Mouse (Mus musculus) megakaryocyte, embryonic 14.5 days (primary cell): Measurements from ENCODE around the gene Fignl1. TPM values are rescaled to one million over a fixed set of nuclear protein-coding genes. Genes with fewer than 3 reads are reported as not detected.

Experiments used
- H3K27me3 ChIP-seq: replicated peaks from 2 replicates; pipeline ENCODE3; 2012; ENCODE audit warnings: inconsistent platforms
- H3K36me3 ChIP-seq: replicated peaks from 2 replicates; pipeline ENCODE3; 2012; ENCODE audit warnings: low read length, inconsistent platforms, mixed read lengths
- H3K4me1 ChIP-seq: 2 replicates; pipeline ENCODE4 v1.6.1; 2012; ENCODE audit warnings: inconsistent platforms
- H3K4me3 ChIP-seq: replicated peaks from 2 replicates; pipeline ENCODE3; 2012; ENCODE audit warnings: moderate library complexity, mild to moderate bottlenecking, inconsistent platforms
- H3K9me3 ChIP-seq: 2 replicates; pipeline ENCODE4 v1.6.1; 2012; ENCODE audit warnings: inconsistent platforms
- FLI1 ChIP-seq: IDR thresholded peaks from 2 replicates; pipeline ENCODE4 v1.6.1; 2012; ENCODE audit warnings: low read length, inconsistent platforms, mixed read lengths
- GATA1 ChIP-seq: IDR thresholded peaks from 3 replicates; pipeline ENCODE4 v1.6.1; 2012; ENCODE audit warnings: mixed read lengths, low read length, inconsistent platforms, borderline replicate concordance
- polyA plus RNA-seq: library from polyadenylated mRNA; stranded (reverse); fragments of >175 nt; gene quantifications from 2 replicates; pipeline ENCODE4 v1.2.3, GENCODE M21; 2012; ENCODE audit warnings: low replicate concordance; ENCODE audit not compliant: insufficient read depth

The Fignl1 gene
- polyA plus RNA-seq, 1 experiment = 0.17 TPM

DNA sequence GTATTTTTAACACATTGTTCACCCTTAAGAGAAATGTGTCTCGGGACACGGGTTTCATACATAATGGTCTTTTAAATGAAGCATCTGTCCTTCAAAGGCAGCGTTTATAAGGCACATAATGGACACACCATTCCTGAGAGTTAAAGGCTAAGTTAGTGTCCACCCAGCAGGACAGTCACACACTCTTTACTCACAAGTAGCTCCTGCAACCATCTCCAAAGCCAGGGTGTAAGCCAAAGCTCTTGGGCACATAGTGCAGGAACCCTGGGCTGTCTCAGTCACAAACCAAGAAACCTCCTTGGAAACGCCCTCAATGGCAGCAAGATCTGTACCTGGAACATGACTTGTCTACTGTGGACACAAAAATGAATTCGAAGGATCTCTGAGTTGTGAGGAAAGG, 55.9 kb downstream of the Fignl1 start:
- Histone ChIP-seq H3K4me3 (no peak overlapping the region), H3K27me3 (no peaks in the 10 kb centered on the region), H3K9me3 (no peaks in the 10 kb centered on the region), H3K4me1 (no peaks in the 10 kb centered on the region; the same call in 1 of the 2 replicates), H3K36me3 (peaks cover 83% of the 10 kb centered on the region)
- TF ChIP-seq FLI1 (no peak), GATA1 (no peak)

DNA sequence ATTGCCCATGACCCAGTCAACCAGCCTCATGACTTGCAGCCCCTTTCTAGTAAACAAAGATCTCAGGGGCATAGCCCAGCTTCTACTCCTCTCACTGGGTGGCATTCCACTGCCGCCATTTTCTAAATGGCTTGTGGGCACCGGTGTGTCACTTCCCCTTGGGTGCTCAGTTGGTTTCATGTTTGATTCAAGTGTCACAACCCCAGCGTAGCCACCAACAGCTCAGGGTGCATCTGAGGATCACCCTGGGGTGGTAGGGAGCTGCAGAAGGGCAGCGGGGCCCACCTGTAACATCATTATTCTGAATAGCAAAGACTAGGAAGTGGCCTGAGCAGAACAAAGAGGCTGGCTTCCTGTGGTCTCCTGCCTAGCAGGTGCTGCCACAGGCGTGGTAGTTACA, 57.7 kb downstream of the Fignl1 start:
- no peaks in the 10 kb centered on the region; the same call in 1 of the 2 replicates for H3K4me1 ChIP-seq
- TF ChIP-seq GATA1 (no peak), FLI1 (no peak)
- no peaks in the 10 kb centered on the region for H3K27me3 ChIP-seq
- peaks cover 91% of the 10 kb centered on the region for H3K36me3 ChIP-seq
- no peaks in the 10 kb centered on the region for H3K9me3 ChIP-seq
- H3K4me3 ChIP-seq = no peak overlapping the region

DNA sequence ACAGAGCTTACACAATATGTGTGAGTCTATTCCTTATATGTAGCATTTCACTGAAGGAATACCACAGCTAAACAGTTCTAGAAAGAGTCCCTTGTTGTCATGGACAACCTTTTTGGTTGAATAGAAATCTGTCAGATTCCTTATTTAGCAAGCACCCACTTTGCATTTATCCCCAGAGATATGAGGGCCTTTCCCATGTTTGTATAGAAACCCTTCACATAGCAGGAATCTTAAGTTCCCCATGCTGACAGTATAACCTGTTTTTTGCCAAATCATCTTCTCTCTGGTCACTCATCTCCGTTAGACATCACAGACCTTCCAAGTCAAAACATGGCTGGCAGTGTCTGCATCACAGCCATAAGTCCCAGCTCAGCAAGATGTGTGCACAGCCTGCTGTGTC, 64.5 kb downstream of the Fignl1 start:
- Histone ChIP-seq H3K4me3 (no peak overlapping the region), H3K27me3 (no peaks in the 10 kb centered on the region), H3K9me3 (no peaks in the 10 kb centered on the region), H3K4me1 (peaks cover 24% of the 10 kb centered on the region), H3K36me3 (peaks cover 34% of the 10 kb centered on the region)
- TF ChIP-seq GATA1 (no peak), FLI1 (no peak)

DNA sequence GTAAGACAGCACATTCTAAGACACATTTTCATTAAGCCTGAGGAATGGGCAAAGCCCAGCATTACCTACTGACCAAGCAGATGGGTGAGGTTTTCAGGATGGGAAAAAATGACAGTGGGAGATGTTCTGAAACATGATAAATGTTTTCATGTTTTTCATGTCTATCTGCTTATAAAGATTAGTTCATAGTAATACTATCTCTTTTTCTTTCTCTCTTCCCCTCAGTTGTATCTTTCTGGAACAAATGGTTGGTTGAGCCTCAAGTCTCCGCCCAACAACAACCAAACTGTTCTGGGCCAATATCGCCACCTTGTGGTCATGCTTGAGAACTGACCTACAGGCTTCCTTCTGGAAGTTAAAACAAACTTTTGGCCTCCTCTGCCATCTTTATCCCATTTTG, 66.1 kb downstream of the Fignl1 start:
- TF ChIP-seq GATA1 (no peak), FLI1 (no peak)
- no peaks in the 10 kb centered on the region for H3K9me3 ChIP-seq
- H3K4me3 ChIP-seq = no peak overlapping the region
- H3K4me1 ChIP-seq = peaks cover 24% of the 10 kb centered on the region
- no peaks in the 10 kb centered on the region for H3K27me3 ChIP-seq
- H3K36me3 ChIP-seq = peaks cover 21% of the 10 kb centered on the region

DNA sequence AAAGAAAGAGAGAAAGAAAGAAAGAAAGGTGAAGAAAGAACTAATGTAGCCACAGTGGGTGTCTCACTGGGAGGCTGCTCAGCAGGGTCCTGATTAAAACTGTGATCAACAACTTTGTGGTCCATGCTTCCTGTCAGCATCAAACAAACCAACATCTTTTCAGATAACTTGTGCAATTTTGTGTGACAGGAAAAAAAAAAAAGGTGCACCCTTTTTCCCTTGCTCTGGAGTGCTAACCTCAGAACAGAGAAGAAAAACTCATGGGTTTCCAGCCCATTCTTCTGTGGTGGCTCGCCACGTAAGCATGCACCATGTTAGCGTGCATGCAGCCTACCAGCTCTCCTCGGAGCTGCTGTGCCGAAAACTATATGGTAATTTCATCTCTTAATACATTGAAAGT, 67.2 kb downstream of the Fignl1 start:
- no peak overlapping the region for H3K4me3 ChIP-seq
- TF ChIP-seq GATA1 (no peak), FLI1 (no peak)
- H3K4me1 ChIP-seq = peaks cover 28% of the 10 kb centered on the region
- H3K27me3 ChIP-seq = no peaks in the 10 kb centered on the region
- H3K36me3 ChIP-seq = peaks cover 15% of the 10 kb centered on the region
- no peaks in the 10 kb centered on the region for H3K9me3 ChIP-seq

DNA sequence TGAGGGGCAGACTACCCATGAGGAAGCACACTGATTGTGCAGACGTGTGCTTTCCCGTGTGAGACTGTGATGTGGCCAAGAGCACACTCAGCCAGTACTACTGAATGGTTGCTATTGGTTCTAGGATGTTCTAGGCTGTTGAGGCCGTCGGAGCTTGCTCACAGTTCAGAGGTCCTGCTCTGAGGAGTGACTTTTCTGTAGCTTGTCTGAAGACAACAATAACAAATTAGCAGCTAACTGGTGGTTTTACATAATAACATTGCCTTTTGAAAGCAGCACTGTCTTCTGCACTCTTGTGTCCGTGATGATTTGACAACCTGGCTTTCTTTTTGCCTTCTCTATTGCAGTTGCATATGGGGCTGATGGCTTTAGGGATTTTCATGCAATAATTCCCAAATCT, 68.2 kb downstream of the Fignl1 start:
- Histone ChIP-seq H3K4me3 (no peak overlapping the region), H3K27me3 (no peaks in the 10 kb centered on the region), H3K36me3 (peaks cover 21% of the 10 kb centered on the region), H3K4me1 (peaks cover 36% of the 10 kb centered on the region), H3K9me3 (no peaks in the 10 kb centered on the region)
- TF ChIP-seq FLI1 (no peak), GATA1 (no peak)

DNA sequence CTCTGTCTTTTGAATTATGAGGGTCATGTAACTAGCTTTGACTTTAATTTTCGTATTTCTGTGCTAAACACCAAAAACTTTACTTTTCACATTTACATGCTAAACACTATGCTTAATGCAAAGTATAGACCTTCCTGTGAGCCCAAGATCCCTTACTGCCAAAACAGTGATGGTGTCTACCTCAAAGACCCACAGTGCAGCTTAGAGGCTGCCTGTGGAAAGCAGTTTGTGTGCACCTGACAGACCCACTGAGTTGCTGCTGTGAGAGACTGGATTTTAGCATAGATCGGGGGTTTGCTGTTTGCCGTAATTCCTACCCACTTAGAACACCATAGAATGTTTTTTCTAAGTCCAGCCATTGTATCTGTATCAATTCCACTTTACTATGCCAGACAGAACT, 69.7 kb downstream of the Fignl1 start:
- no peaks in the 10 kb centered on the region for H3K27me3 ChIP-seq
- no peak overlapping the region for H3K4me3 ChIP-seq
- peaks cover 49% of the 10 kb centered on the region for H3K4me1 ChIP-seq
- no peaks in the 10 kb centered on the region for H3K9me3 ChIP-seq
- H3K36me3 ChIP-seq = peaks cover 23% of the 10 kb centered on the region
- TF ChIP-seq FLI1 = no peak
- TF ChIP-seq GATA1 = no peak

DNA sequence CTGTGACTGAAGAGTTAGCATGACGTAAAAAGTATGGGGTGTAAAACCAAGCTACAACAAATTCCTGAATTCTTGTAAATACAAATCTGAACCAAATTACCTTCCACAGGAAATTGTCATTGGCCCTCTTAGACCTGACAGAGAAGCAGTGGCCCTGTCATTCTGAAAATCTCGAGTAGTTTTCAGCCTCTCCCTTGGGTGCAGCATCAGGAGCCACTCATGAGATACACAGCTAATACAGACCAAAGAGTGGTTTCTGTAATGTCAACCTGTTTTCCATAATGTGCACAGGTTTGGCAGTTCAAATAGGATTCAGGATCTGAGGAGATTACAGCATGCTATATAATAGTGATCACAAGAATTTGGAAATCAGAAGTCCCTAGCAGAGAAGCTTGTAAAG, 71.2 kb downstream of the Fignl1 start:
- no peak for TF ChIP-seq GATA1
- no peak for TF ChIP-seq FLI1
- no peaks in the 10 kb centered on the region for H3K9me3 ChIP-seq
- H3K4me1 ChIP-seq = peaks cover 64% of the 10 kb centered on the region
- no peak overlapping the region for H3K4me3 ChIP-seq
- no peaks in the 10 kb centered on the region for H3K27me3 ChIP-seq
- H3K36me3 ChIP-seq = peaks cover 36% of the 10 kb centered on the region

Other genes with a start within 250 kb of the Fignl1 start
- not detected in 2 replicates for gene 4930512M02Rik, start 181.1 kb downstream of the Fignl1 start, polyA plus RNA-seq
- 15.2 and 18.0 TPM in 2 replicates for gene Ikzf1, start 124.0 kb downstream of the Fignl1 start, polyA plus RNA-seq
- not detected in 2 replicates for gene Ddc, start 89.2 kb upstream of the Fignl1 start, polyA plus RNA-seq
- 7.2 and 27.6 TPM in 2 replicates for gene Grb10, start 229.7 kb upstream of the Fignl1 start, polyA plus RNA-seq